Mouse (Mus musculus): ENCODE measurements around the gene Suox.

DNA sequence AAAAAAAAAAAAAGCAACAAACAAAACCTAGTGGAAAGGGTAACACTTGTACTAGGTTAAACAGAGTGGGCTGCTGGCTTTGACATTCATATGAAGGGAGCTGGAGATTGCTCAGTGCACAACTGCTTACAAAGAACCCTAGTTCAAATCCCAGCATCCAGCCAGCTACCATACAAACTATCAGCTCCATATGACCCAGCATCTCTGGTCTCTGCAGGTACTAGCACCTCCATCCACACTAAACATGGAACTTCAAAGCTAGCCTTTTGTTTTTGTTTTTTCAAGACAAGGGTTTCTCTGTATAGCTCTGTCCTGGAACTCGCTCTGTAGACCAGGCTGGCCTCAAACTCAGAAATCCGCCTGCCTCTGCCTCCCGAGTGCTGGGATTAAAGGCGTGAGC lies 51.2 kb downstream of the Suox start:
- TF ChIP-seq EP300 (IDR thresholded peaks at IDR 0.05; ENCODE audit: insufficient read depth, low read depth, low read length) (no peak), CTCF (IDR thresholded peaks at IDR 0.05) (no peak), POLR2A (IDR thresholded peaks at IDR 0.05; ENCODE audit: insufficient read depth, low read depth, low read length) (no peak)
